Mouse (Mus musculus) intestine, embryonic 16.5 days (tissue): ENCODE data around the gene Grk2. TPM values are rescaled to one million over a fixed set of nuclear protein-coding genes. Genes with fewer than 3 reads are reported as not detected.
A peak's percentile ranks its signal among the peaks of the same experiment; 100 is the strongest.

Experiments
- ATAC-seq: fragments of 200-750 bp; cut with Nextera tagmentation; 2 replicates; pipeline ENCODE4 v1.8.0; 2017; ENCODE audit warnings: moderate TSS enrichment, moderate library complexity
- H3K27ac ChIP-seq: fragments of 300-500 bp; sonication (generic); 2 replicates; pipeline ENCODE4 v1.5.1; 2014; ENCODE audit warnings: mild to moderate bottlenecking, low read length
- H3K27me3 ChIP-seq: fragments of 300-500 bp; sonication (generic); replicated peaks from 2 replicates; pipeline ENCODE4 v1.6.1; 2014; ENCODE audit warnings: low read length, control low read depth, mixed read lengths; ENCODE audit not compliant: control insufficient read depth, insufficient read depth
- H3K36me3 ChIP-seq: fragments of 300-500 bp; sonication (generic); 2 replicates; pipeline ENCODE4 v1.6.1; 2014; ENCODE audit warnings: low read length, control low read depth; ENCODE audit not compliant: control insufficient read depth, insufficient read depth
- H3K4me1 ChIP-seq: fragments of 300-500 bp; sonication (generic); 2 replicates; pipeline ENCODE4 v1.6.1; 2014; ENCODE audit warnings: low read length, control low read depth, mixed read lengths; ENCODE audit not compliant: control insufficient read depth, insufficient read depth
- H3K4me2 ChIP-seq: fragments of 300-500 bp; sonication (generic); 2 replicates; pipeline ENCODE4 v1.6.1; 2014; ENCODE audit warnings: low read depth, low read length, control low read depth
- H3K4me3 ChIP-seq: fragments of 300-500 bp; sonication (generic); 2 replicates; pipeline ENCODE4 v1.5.1; 2014; ENCODE audit warnings: mild to moderate bottlenecking, low read length
- H3K9ac ChIP-seq: fragments of 300-500 bp; sonication (generic); 2 replicates; pipeline ENCODE4 v1.6.1; 2014; ENCODE audit warnings: low read depth, low read length
- H3K9me3 ChIP-seq: fragments of 300-500 bp; sonication (generic); 2 replicates; pipeline ENCODE4 v1.6.1; 2016; ENCODE audit warnings: low read length, control low read depth; ENCODE audit not compliant: control insufficient read depth
- WGBS: fragments of 180-500 bp; shearing (Covaris S2); extraction: QIAGEN DNeasy Blood & Tissue Kit; methylation state at CpG from one replicate; pipeline ENCODE4 v1.1.7; 2014; 5-methylcytosine and 5-hydroxymethylcytosine counted together
- polyA plus RNA-seq: library from polyadenylated mRNA; unstranded; fragments of >200 nt; fragmentation: Nextera tagmentation; extraction: Ambion mirVana; gene quantifications from 2 replicates; pipeline ENCODE4 v1.2.1, GENCODE M21; 2015

The Grk2 gene
- polyA plus RNA-seq, 1 experiment from 2014 or later, result 15.3 TPM

- WGBS, result 94% methylated on average over 4 of the region's 4 CpGs
- H3K4me2 ChIP-seq, result no peak overlapping the region
- no peaks in the 10 kb centered on the region for H3K27me3 ChIP-seq
- no peak overlapping the region for H3K27ac ChIP-seq
- H3K4me3 ChIP-seq, result no peak overlapping the region
- peaks cover 12% of the 10 kb centered on the region for H3K4me1 ChIP-seq
- H3K36me3 ChIP-seq, result no peaks in the 10 kb centered on the region
- no peaks in the 10 kb centered on the region for H3K9me3 ChIP-seq
- H3K9ac ChIP-seq, result no peak overlapping the region
- ATAC-seq, result no peak
Observed at GRCm38 (mm10) chr19:4309302-4309701, 3.3 kb upstream of the Grk2 start.

- ATAC-seq, result peak; percentile 79
- Histone ChIP-seq H3K27ac (peak overlapping the region; percentile 56), H3K4me2 (peak overlapping the region; percentile 76), H3K27me3 (no peaks in the 10 kb centered on the region), H3K9ac (peak overlapping the region; percentile 83), H3K4me1 (peaks cover 46% of the 10 kb centered on the region), H3K36me3 (no peaks in the 10 kb centered on the region), H3K4me3 (peak overlapping the region; percentile 60), H3K9me3 (no peaks in the 10 kb centered on the region)
- under 1% methylated on average over 61 of the region's 68 CpGs for WGBS
Observed at GRCm38 (mm10) chr19:4305491-4306189, 382 bp downstream of the Grk2 start.

- no peaks in the 10 kb centered on the region for H3K36me3 ChIP-seq
- H3K9ac ChIP-seq, result peak overlapping the region; percentile 83
- WGBS, result 38% methylated on average over 4 of the region's 4 CpGs
- H3K4me3 ChIP-seq, result peak overlapping the region; percentile 60
- no peaks in the 10 kb centered on the region for H3K9me3 ChIP-seq
- peak; percentile 9; the same call in 1 of the 2 replicates for ATAC-seq
- peak overlapping the region; percentile 56 for H3K27ac ChIP-seq
- no peaks in the 10 kb centered on the region for H3K27me3 ChIP-seq
- peaks cover 54% of the 10 kb centered on the region for H3K4me1 ChIP-seq
- peak overlapping the region; percentile 76 for H3K4me2 ChIP-seq
Observed at GRCm38 (mm10) chr19:4304871-4305321, 1.1 kb downstream of the Grk2 start.

GRCm38 (mm10) chr19:4304251-4304821 is 1.7 kb downstream of the Grk2 start:
- Histone ChIP-seq H3K27me3 (no peaks in the 10 kb centered on the region), H3K4me3 (peak overlapping the region; percentile 60), H3K4me1 (peaks cover 57% of the 10 kb centered on the region), H3K36me3 (no peaks in the 10 kb centered on the region), H3K9me3 (no peaks in the 10 kb centered on the region), H3K4me2 (peak overlapping the region; percentile 76), H3K27ac (peak overlapping the region; percentile 56), H3K9ac (peak overlapping the region; percentile 83)
- 69% methylated on average over 5 of the region's 5 CpGs for WGBS
- ATAC-seq, result no peak

- Histone ChIP-seq H3K4me2 (peak overlapping the region; percentile 76; the same call in 1 of the 2 replicates), H3K27ac (no peak overlapping the region; the same call in 1 of the 2 replicates)
Observed at GRCm38 (mm10) chr19:4303640-4303995, 2.4 kb downstream of the Grk2 start.

GRCm38 (mm10) chr19:4302936-4303639 is 2.9 kb downstream of the Grk2 start:
- H3K4me1 ChIP-seq, result peaks cover 62% of the 10 kb centered on the region
- peak overlapping the region; percentile 76 for H3K4me2 ChIP-seq
- peak overlapping the region; percentile 73 for H3K27ac ChIP-seq
- H3K36me3 ChIP-seq, result no peaks in the 10 kb centered on the region
- peak overlapping the region; percentile 52 for H3K9ac ChIP-seq
- H3K9me3 ChIP-seq, result no peaks in the 10 kb centered on the region
- H3K27me3 ChIP-seq, result no peaks in the 10 kb centered on the region
- no peak for ATAC-seq
- WGBS, result 57% methylated on average over 7 of the region's 7 CpGs
- H3K4me3 ChIP-seq, result no peak overlapping the region

More at GRCm38 (mm10) chr19:4303640-4303995, 2.4 kb downstream of the Grk2 start:
- WGBS, result 90% methylated on average over 5 of the region's 5 CpGs
- Histone ChIP-seq H3K27me3 (no peaks in the 10 kb centered on the region), H3K9me3 (no peaks in the 10 kb centered on the region), H3K36me3 (no peaks in the 10 kb centered on the region), H3K4me3 (no peak overlapping the region), H3K9ac (no peak overlapping the region), H3K4me1 (peaks cover 59% of the 10 kb centered on the region)
- ATAC-seq, result no peak

GRCm38 (mm10) chr19:4301735-4302651 is 4.0 kb downstream of the Grk2 start:
- no peaks in the 10 kb centered on the region for H3K27me3 ChIP-seq
- peak overlapping the region; percentile 17; the same call in 1 of the 2 replicates for H3K4me3 ChIP-seq
- H3K9me3 ChIP-seq, result no peaks in the 10 kb centered on the region
- peak overlapping the region; percentile 73 for H3K27ac ChIP-seq
- no peaks in the 10 kb centered on the region for H3K36me3 ChIP-seq
- peak overlapping the region; percentile 52 for H3K9ac ChIP-seq
- H3K4me1 ChIP-seq, result peaks cover 68% of the 10 kb centered on the region
- ATAC-seq, result 0 out of 2 replicates have a peak, but pooled peaks have one; percentile 7
- peak overlapping the region; percentile 43 for H3K4me2 ChIP-seq
- 18% methylated on average over 21 of the region's 21 CpGs for WGBS

GRCm38 (mm10) chr19:4300852-4301734 is 4.9 kb downstream of the Grk2 start:
- ATAC-seq, result no peak
- H3K9ac ChIP-seq, result peak overlapping the region; percentile 52; the same call in 1 of the 2 replicates
- H3K27me3 ChIP-seq, result no peaks in the 10 kb centered on the region
- no peaks in the 10 kb centered on the region for H3K9me3 ChIP-seq
- H3K4me3 ChIP-seq, result peak overlapping the region; percentile 17; the same call in 1 of the 2 replicates
- peaks cover 68% of the 10 kb centered on the region for H3K4me1 ChIP-seq
- H3K27ac ChIP-seq, result peak overlapping the region; percentile 73
- 58% methylated on average over 11 of the region's 11 CpGs for WGBS
- peak overlapping the region; percentile 43 for H3K4me2 ChIP-seq
- no peaks in the 10 kb centered on the region for H3K36me3 ChIP-seq
